Mouse (Mus musculus) E14TG2a.4 (cell line): ENCODE data around the gene Ptpn18.

ENCODE experiments used
- CTCF ChIP-seq: conservative IDR thresholded peaks from 2 replicates; pipeline ENCODE4 v1.5.1; 2014; ENCODE audit warnings: low read length
- NANOG ChIP-seq: IDR thresholded peaks from 2 replicates; pipeline ENCODE4 v1.6.1; 2014; ENCODE audit warnings: borderline replicate concordance, low read length, mixed read lengths
- POU5F1 ChIP-seq: IDR thresholded peaks from 2 replicates; pipeline ENCODE4 v1.6.1; 2014; ENCODE audit warnings: low read length, borderline replicate concordance

- TF ChIP-seq CTCF (no peak), POU5F1 (no peak), NANOG (no peak)
Observed at GRCm38 (mm10) chr1:34507986-34508385, 48.4 kb downstream of the Ptpn18 start.
